Mouse (Mus musculus) forebrain, embryonic 13.5 days (tissue): ENCODE results near the gene Fam83e. TPM values are rescaled to one million over a fixed set of nuclear protein-coding genes. Genes with fewer than 3 reads are reported as not detected.

ENCODE experiments used
- ATAC-seq: fragments of 200-750 bp; cut with Nextera tagmentation; 2 replicates; pipeline ENCODE4 v1.8.0; 2017
- H3K27ac ChIP-seq: fragments of 300-500 bp; sonication (generic); 2 replicates; pipeline ENCODE4 v1.5.1; 2015; ENCODE audit warnings: inconsistent platforms, mild to moderate bottlenecking, moderate library complexity
- H3K27me3 ChIP-seq: fragments of 300-500 bp; sonication (generic); 2 replicates; pipeline ENCODE4 v1.6.1; 2015; ENCODE audit warnings: mild to moderate bottlenecking, inconsistent platforms
- H3K36me3 ChIP-seq: fragments of 300-500 bp; sonication (generic); 2 replicates; pipeline ENCODE4 v1.6.1; 2015; ENCODE audit warnings: mild to moderate bottlenecking, inconsistent platforms; ENCODE audit not compliant: poor library complexity, severe bottlenecking
- H3K4me1 ChIP-seq: fragments of 300-500 bp; sonication (generic); 2 replicates; pipeline ENCODE4 v1.6.1; 2015; ENCODE audit warnings: inconsistent platforms
- H3K4me2 ChIP-seq: fragments of 300-500 bp; sonication (generic); 2 replicates; pipeline ENCODE4 v1.6.1; 2015; ENCODE audit warnings: inconsistent platforms, mild to moderate bottlenecking, moderate library complexity
- H3K4me3 ChIP-seq: fragments of 300-500 bp; sonication (generic); 2 replicates; pipeline ENCODE4 v1.5.1; 2015; ENCODE audit warnings: mild to moderate bottlenecking, inconsistent platforms
- H3K9ac ChIP-seq: fragments of 300-500 bp; sonication (generic); 2 replicates; pipeline ENCODE4 v1.6.1; 2015; ENCODE audit warnings: mild to moderate bottlenecking, inconsistent platforms
- H3K9me3 ChIP-seq: fragments of 300-500 bp; sonication (generic); replicated peaks from 2 replicates; pipeline ENCODE4 v1.6.1; 2016; ENCODE audit warnings: inconsistent platforms
- WGBS: fragments of 180-500 bp; shearing (Covaris S2); methylation state at CpG from one replicate; pipeline ENCODE4 v1.1.7; 2015; 5-methylcytosine and 5-hydroxymethylcytosine counted together
- polyA plus RNA-seq: library from polyadenylated mRNA; unstranded; fragments of >200 nt; fragmentation: Nextera tagmentation; extraction: Ambion mirVana; gene quantifications from 2 replicates; pipeline ENCODE4 v1.2.1, GENCODE M21; 2015

Fam83e gene
- polyA plus RNA-seq, 1 experiment from 2014 or later = 1.3 TPM

DNA sequence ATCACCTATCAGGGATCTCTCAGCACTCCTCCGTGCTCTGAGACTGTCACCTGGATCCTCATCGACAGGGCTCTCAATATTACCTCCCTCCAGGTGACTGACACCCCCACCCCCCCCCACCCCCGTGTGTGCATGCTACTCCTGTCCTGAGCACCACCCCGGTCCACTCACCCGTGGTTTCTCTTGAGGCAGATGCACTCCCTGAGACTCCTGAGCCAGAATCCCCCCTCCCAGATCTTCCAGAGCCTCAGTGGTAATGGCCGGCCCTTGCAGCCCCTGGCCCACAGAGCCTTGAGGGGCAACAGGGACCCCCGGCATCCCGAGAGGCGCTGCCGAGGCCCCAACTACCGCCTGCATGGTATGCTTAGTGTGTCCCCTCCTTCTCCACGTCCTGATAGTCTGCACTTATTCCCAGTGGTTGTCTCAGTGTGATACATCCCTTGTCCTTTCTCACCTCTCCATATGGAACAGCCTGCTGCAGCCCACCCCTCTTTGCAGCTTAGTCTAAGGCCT, 17.4 kb upstream of the Fam83e start:
- Histone ChIP-seq H3K27ac (peak overlapping the region; percentile 90), H3K9me3 (no peaks in the 10 kb centered on the region), H3K36me3 (no peaks in the 10 kb centered on the region), H3K9ac (peak overlapping the region; percentile 67), H3K4me1 (peaks cover 75% of the 10 kb centered on the region), H3K27me3 (peaks cover 20% of the 10 kb centered on the region), H3K4me3 (peak overlapping the region; percentile 57), H3K4me2 (peak overlapping the region; percentile 99)
- ATAC-seq = no peak
- 35% methylated on average over 12 of the region's 12 CpGs for WGBS

- ATAC-seq = peak; percentile 28
- peaks cover 80% of the 10 kb centered on the region for H3K4me1 ChIP-seq
Observed at GRCm38 (mm10) chr7:45704046-45704559, 16.9 kb upstream of the Fam83e start.

GRCm38 (mm10) chr7:45704730-45705442, 16.1 kb upstream of the Fam83e start, which contains the start of gene Dbp:
TSS of gene Dbp (plus strand) at chr7:45705088.
- H3K9ac ChIP-seq = peak within 1 kb of the TSS; percentile 83
- peak within 1 kb of the TSS; percentile 99 for H3K4me2 ChIP-seq
- H3K4me3 ChIP-seq = peak within 1 kb of the TSS; percentile 57
- H3K9me3 ChIP-seq = no peaks in the 10 kb centered on the region
- peaks cover 3% of the 10 kb centered on the region for H3K36me3 ChIP-seq
- under 1% methylated on average over 36 of the region's 36 CpGs for WGBS
- peaks cover 81% of the 10 kb centered on the region for H3K4me1 ChIP-seq
- ATAC-seq = peak; percentile 89
- H3K27me3 ChIP-seq = peaks cover 7% of the 10 kb centered on the region
- H3K27ac ChIP-seq = peak within 1 kb of the TSS; percentile 90

More at GRCm38 (mm10) chr7:45704046-45704559, 16.9 kb upstream of the Fam83e start:
- Histone ChIP-seq H3K4me2 (peak overlapping the region; percentile 99), H3K36me3 (no peaks in the 10 kb centered on the region), H3K4me3 (peak overlapping the region; percentile 57), H3K9me3 (no peaks in the 10 kb centered on the region), H3K27ac (peak overlapping the region; percentile 90), H3K9ac (peak overlapping the region; percentile 67), H3K27me3 (peaks cover 15% of the 10 kb centered on the region)
- 0% methylated on average over 13 of the region's 13 CpGs for WGBS

DNA sequence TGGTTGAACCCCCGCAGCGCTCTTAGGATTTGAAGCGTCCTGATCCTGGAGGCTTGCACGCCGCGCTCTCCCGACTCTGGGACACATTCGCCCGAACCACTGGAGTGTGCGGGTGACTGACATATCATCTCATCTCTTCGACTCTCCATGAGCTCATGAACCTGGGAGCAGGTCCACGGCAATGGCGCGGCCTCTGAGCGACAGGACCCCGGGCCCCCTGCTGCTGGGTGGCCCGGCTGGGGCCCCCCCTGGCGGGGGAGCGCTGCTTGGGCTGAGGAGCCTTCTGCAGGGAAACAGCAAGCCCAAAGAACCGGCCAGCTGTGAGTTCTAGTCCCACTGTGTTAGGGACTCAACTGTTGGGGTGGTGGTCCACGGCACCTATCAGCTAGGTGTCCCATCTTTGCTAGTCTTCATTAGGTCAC, 15.6 kb upstream of the Fam83e start:
- Histone ChIP-seq H3K36me3 (peaks cover 9% of the 10 kb centered on the region), H3K27ac (peak overlapping the region; percentile 55), H3K9ac (peak overlapping the region; percentile 83), H3K4me3 (peak overlapping the region; percentile 57), H3K4me2 (peak overlapping the region; percentile 99), H3K9me3 (no peaks in the 10 kb centered on the region), H3K27me3 (peaks cover 2% of the 10 kb centered on the region; the same call in 1 of the 2 replicates), H3K4me1 (peaks cover 81% of the 10 kb centered on the region)
- under 1% methylated on average over 21 of the region's 21 CpGs for WGBS
- ATAC-seq = no peak

DNA sequence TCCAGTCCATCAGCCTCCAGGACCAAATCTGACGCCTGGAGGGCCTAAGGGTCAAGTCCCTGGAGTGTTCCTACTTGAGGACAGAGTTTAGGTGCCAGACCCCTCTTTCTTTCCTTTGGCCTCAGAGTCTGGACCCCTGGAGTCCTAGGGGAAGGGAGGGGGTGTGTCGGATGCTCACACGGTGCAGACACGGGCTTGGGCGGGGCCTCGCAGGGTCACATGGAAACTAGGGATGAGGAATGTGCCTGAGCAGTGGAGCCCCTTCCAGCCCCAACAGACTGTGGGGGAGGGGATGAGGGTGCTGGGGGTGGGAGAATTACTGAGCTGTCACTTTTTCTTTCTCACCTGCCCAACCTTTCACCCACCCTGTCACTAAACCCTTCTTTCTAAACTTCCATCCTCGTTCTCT, 15.1 kb upstream of the Fam83e start:
- H3K27me3 ChIP-seq = no peaks in the 10 kb centered on the region
- H3K9ac ChIP-seq = peak overlapping the region; percentile 83
- no peaks in the 10 kb centered on the region for H3K9me3 ChIP-seq
- H3K27ac ChIP-seq = 0 out of 2 replicates have a peak overlapping the region, but pooled peaks have one; percentile 55
- H3K4me1 ChIP-seq = peaks cover 81% of the 10 kb centered on the region
- H3K4me2 ChIP-seq = peak overlapping the region; percentile 99
- H3K4me3 ChIP-seq = peak overlapping the region; percentile 57
- peaks cover 13% of the 10 kb centered on the region for H3K36me3 ChIP-seq
- no peak for ATAC-seq
- WGBS = under 1% methylated on average over 7 of the region's 7 CpGs

GRCm38 (mm10) chr7:45706721-45707241, 14.2 kb upstream of the Fam83e start:
- no peak for ATAC-seq

DNA sequence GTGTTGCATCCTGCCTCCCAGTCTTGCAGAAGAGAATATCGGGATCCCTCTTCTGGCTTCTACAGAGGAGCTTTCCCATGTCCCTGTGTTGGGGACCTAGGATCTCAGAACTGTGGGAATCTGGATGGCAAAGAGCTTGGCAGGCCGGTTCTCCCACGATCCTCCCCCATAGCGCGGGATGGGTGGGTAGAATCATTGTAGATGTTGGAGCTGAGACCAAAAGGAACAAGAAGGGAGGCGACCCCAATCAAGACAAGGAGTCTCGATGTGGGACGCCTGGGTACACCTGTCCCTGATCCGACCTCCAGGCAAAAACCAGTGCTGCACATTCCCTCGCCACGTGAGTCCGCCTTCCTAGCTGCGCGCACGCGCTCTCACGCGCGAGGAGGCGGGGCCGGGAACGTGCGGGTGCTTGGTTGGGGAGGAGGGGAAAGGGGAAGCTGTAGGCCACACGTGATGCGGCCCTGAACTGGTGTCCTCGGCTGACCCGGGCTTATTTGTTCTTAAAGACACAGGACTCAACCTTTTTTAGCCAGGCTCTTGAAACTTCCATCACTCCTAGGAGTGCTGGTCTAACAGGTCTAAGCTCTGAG, 13.5 kb upstream of the Fam83e start:
- Histone ChIP-seq H3K36me3 (peaks cover 29% of the 10 kb centered on the region), H3K4me3 (peak overlapping the region; percentile 57), H3K9ac (peak overlapping the region; percentile 57), H3K27ac (peak overlapping the region; percentile 75), H3K4me1 (peaks cover 72% of the 10 kb centered on the region), H3K4me2 (peak overlapping the region; percentile 99), H3K9me3 (no peaks in the 10 kb centered on the region), H3K27me3 (no peaks in the 10 kb centered on the region)
- under 1% methylated on average over 27 of the region's 27 CpGs for WGBS
- no peak for ATAC-seq

More at GRCm38 (mm10) chr7:45706721-45707241, 14.2 kb upstream of the Fam83e start:
- peak overlapping the region; percentile 57 for H3K4me3 ChIP-seq
- H3K4me2 ChIP-seq = peak overlapping the region; percentile 99
- no peaks in the 10 kb centered on the region for H3K9me3 ChIP-seq
- peaks cover 72% of the 10 kb centered on the region for H3K4me1 ChIP-seq
- H3K36me3 ChIP-seq = peaks cover 22% of the 10 kb centered on the region
- under 1% methylated on average over 44 of the region's 45 CpGs for WGBS
- H3K27ac ChIP-seq = peak overlapping the region; percentile 75
- H3K9ac ChIP-seq = peak overlapping the region; percentile 83
- H3K27me3 ChIP-seq = no peaks in the 10 kb centered on the region

- ATAC-seq = no peak
- H3K27ac ChIP-seq = peak overlapping the region; percentile 59
- H3K36me3 ChIP-seq = peaks cover 37% of the 10 kb centered on the region
- H3K4me3 ChIP-seq = no peak overlapping the region
- H3K9ac ChIP-seq = peak overlapping the region; percentile 6
- 59% methylated on average over 13 of the region's 13 CpGs for WGBS
- H3K4me2 ChIP-seq = peak overlapping the region; percentile 99
- no peaks in the 10 kb centered on the region for H3K27me3 ChIP-seq
- H3K4me1 ChIP-seq = peaks cover 68% of the 10 kb centered on the region
- no peaks in the 10 kb centered on the region for H3K9me3 ChIP-seq
Observed at GRCm38 (mm10) chr7:45708221-45708761, 12.7 kb upstream of the Fam83e start.

DNA sequence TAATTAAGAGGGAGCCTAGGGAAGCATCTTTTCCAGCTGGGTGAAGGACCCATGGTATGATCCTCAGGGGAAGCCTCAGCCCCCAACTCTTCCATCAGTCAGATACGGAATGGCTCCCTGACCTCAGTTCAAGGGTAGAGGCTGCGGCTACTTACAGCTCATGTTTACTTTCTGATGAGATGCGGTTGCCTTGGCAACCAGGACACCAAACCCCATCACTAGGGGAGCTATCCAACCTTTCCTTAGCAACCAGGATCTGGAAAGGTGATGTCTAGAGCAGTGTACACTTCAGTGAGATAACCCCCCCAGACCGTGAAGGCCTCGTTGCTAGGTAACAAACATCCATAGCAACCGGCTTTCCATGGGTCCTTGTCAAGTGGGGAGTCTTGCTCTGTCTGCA, 12.0 kb upstream of the Fam83e start:
- ATAC-seq = 0 out of 2 replicates have a peak, but pooled peaks have one; percentile 3
- Histone ChIP-seq H3K27me3 (no peaks in the 10 kb centered on the region), H3K4me1 (peaks cover 62% of the 10 kb centered on the region), H3K27ac (peak overlapping the region; percentile 65), H3K4me2 (peak overlapping the region; percentile 99; the same call in 1 of the 2 replicates), H3K9ac (no peak overlapping the region), H3K9me3 (no peaks in the 10 kb centered on the region), H3K36me3 (peaks cover 40% of the 10 kb centered on the region), H3K4me3 (no peak overlapping the region)
- 49% methylated on average over 6 of the region's 6 CpGs for WGBS

DNA sequence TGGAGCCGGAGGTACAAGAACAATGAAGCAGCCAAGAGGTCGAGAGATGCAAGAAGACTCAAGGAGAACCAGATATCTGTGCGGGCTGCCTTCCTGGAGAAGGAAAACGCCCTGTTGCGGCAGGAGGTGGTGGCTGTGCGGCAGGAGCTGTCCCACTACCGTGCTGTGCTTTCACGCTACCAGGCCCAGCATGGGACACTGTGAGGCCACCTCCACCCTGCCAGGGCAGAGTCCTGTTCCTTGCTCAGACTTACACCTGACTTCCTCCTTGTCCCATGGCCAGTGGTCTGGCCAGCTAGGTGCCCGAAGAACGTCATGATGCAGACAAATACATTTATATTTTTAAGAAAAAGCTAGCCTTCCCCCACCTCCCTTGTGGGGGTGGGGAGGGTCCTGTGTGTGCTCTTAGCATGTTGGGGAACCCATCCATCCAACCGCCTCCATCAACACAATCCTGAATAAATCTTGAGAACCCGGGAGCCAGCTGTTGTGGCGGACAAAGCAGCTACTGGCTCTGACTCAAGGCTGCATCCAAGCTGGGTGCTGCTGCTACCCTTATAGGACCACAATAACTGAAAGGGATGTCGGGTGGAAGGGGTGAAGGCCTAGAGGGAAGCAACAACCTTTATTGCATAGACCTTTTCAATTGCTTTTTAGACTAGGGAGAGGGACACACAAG, 11.2 kb upstream of the Fam83e start:
- Histone ChIP-seq H3K36me3 (peaks cover 40% of the 10 kb centered on the region), H3K27ac (peak overlapping the region; percentile 65), H3K9ac (peak overlapping the region; percentile 26; the same call in 1 of the 2 replicates), H3K9me3 (no peaks in the 10 kb centered on the region), H3K27me3 (no peaks in the 10 kb centered on the region), H3K4me2 (peak overlapping the region; percentile 99; the same call in 1 of the 2 replicates), H3K4me3 (no peak overlapping the region), H3K4me1 (peaks cover 66% of the 10 kb centered on the region)
- 77% methylated on average over 14 of the region's 14 CpGs for WGBS
- ATAC-seq = no peak
